ENCODE assay signal across 9 mouse cellular contexts in genomic region chr10:81541803-81542202, GRCm38 (mm10). TPM values are rescaled to one million over a fixed set of nuclear protein-coding genes. Genes with fewer than 3 reads are reported as not detected.
DNase-seq lines count a peak whose midpoint lies in the region; ATAC-seq and TF ChIP-seq lines count a peak whose summit lies in the region.
"Had no signal": no experiment of that assay in that cellular context is flagged by ENCODE, and none has a peak within 500 bp of the region (broad histone marks: within the 10 kb centered on the region; RNA-seq: fewer than 3 reads in every experiment).

No protein-coding gene starts in this region.

- H3K36me3 ChIP-seq in kidney, embryonic 15.5 days, result peaks cover 24% of the 10 kb centered on the region
- H3K36me3 ChIP-seq in lung, postnatal 0 days (ENCODE audit: insufficient read depth, low read length), result no peaks in the 10 kb centered on the region

- peak overlapping the region; percentile 12; the same call in 1 of the 2 replicates for H3K27ac ChIP-seq in left cerebral cortex, adult 2 months
- peak overlapping the region; percentile 64 for H3K27ac ChIP-seq in kidney, embryonic 15.5 days
- peak overlapping the region; percentile 64 for H3K27ac ChIP-seq in lung, postnatal 0 days (ENCODE audit: low read length)

- H3K4me1 ChIP-seq in kidney, embryonic 15.5 days, result peaks cover 37% of the 10 kb centered on the region
- peaks cover 23% of the 10 kb centered on the region; the same call in 1 of the 2 replicates for H3K4me1 ChIP-seq in lung, postnatal 0 days (ENCODE audit: insufficient read depth, low read depth, low read length)

- peak overlapping the region; percentile 88 for H3K4me2 ChIP-seq in kidney, embryonic 15.5 days
- H3K4me2 ChIP-seq in lung, postnatal 0 days (replicated peaks; ENCODE audit: low read depth, low read length), result peak overlapping the region; percentile 30

- H3K9ac ChIP-seq in kidney, embryonic 15.5 days, result peak overlapping the region; percentile 95
- H3K9ac ChIP-seq in lung, postnatal 0 days (replicated peaks; ENCODE audit: low read depth), result peak overlapping the region; percentile 40; the same call in 1 of the 2 replicates

- no peak for DNase-seq in left cerebral cortex, adult 2 months (ENCODE audit: extremely low spot score in 1 of 2, low spot score in 2 of 2)
- DNase-seq in left cerebral cortex, postnatal 36 days (ENCODE audit: low spot score in 2 of 2), result no peak
- DNase-seq in heart, adult 8-10 months (ENCODE audit: low spot score), result peak; percentile 85
- DNase-seq in lung, postnatal 0 days (ENCODE audit: low spot score), result peak; percentile 49
- no peak for DNase-seq in layer of hippocampus, postnatal 10 days (ENCODE audit: low spot score in 2 of 2)
- DNase-seq in spleen, adult 18-20 months, result no peak
- DNase-seq in natural killer cell, adult 2 months (ENCODE audit: low spot score in 2 of 2), result no peak

- 58% methylated on average over 10 of the region's 10 CpGs for WGBS in kidney, embryonic 15.5 days
- WGBS in lung, postnatal 0 days, result 41% methylated on average over 10 of the region's 10 CpGs

- no peak for ATAC-seq in kidney, embryonic 15.5 days (replicated peaks; ENCODE audit: low FRiP score)
- no peak for ATAC-seq in lung, postnatal 0 days

- intact Hi-C loops in left cerebral cortex, adult 2 months (cut with DNase I), result no loop called here
- intact Hi-C loops in left cerebral cortex, postnatal 36 days (cut with DNase I), result no loop called here

- H3K27me3 ChIP-seq in kidney, embryonic 15.5 days, result no peaks in the 10 kb centered on the region
- H3K27me3 ChIP-seq in lung, postnatal 0 days (replicated peaks; ENCODE audit: insufficient read depth, low read length), result no peaks in the 10 kb centered on the region

- no peak; the same call in 1 of the 2 replicates for TF ChIP-seq EP300 in lung, postnatal 0 days (IDR thresholded peaks at IDR 0.05)

- no peak overlapping the region for H3K4me3 ChIP-seq in left cerebral cortex, adult 2 months
- H3K4me3 ChIP-seq in kidney, embryonic 15.5 days (replicated peaks), result no peak overlapping the region
- no peak overlapping the region for H3K4me3 ChIP-seq in lung, postnatal 0 days (ENCODE audit: low read depth, low read length)
- H3K4me3 ChIP-seq: erythroblast, embryonic 14.5 days had no signal

- TF ChIP-seq CTCF in left cerebral cortex, adult 2 months (IDR thresholded peaks at IDR 0.05), result no peak
- no peak for TF ChIP-seq CTCF in lung, postnatal 0 days (IDR thresholded peaks at IDR 0.05)

- no peaks in the 10 kb centered on the region for H3K9me3 ChIP-seq in kidney, embryonic 15.5 days (replicated peaks)
- H3K9me3 ChIP-seq in lung, postnatal 0 days (ENCODE audit: low read length), result no peaks in the 10 kb centered on the region

RNA-seq across cellular contexts. Expression of gene Gna11, which starts 3.2 kb away (rescaled TPM):
- 100 to 1,000 TPM; 106 to 110 TPM for total RNA-seq in left cerebral cortex, adult 2 months (2021)
- 100 to 1,000 TPM; 103 to 115 TPM for total RNA-seq in left cerebral cortex, postnatal 36 days (2021)
- total RNA-seq in heart, adult 8-10 months (2022), result 10 to 100 TPM; 47.7 to 54.1 (median 50.9) TPM
- polyA plus RNA-seq in kidney, embryonic 15.5 days (2015; fragmentation: Nextera tagmentation; extraction: Ambion mirVana), result 79.0 and 88.6 TPM in 2 replicates
- polyA plus RNA-seq in lung, postnatal 0 days (2015; fragmentation: Nextera tagmentation; extraction: Ambion mirVana), result 62.5 and 63.2 TPM in 2 replicates
- 100 to 1,000 TPM; 124 to 125 TPM for total RNA-seq in layer of hippocampus, postnatal 10 days (2021)

RNA-seq across cellular contexts. Expression of gene Aes, which starts 17.5 kb away (rescaled TPM):
- 100 to 1,000 TPM; 637 to 727 TPM for total RNA-seq in left cerebral cortex, adult 2 months (2021)
- 100 to 1,000 TPM; 652 to 731 TPM for total RNA-seq in left cerebral cortex, postnatal 36 days (2021)
- 1,000 to 10,000 TPM; 1,133 to 1,192 (median 1,173) TPM for total RNA-seq in heart, adult 8-10 months (2022)
- 535 and 630 TPM in 2 replicates for polyA plus RNA-seq in kidney, embryonic 15.5 days (2015; fragmentation: Nextera tagmentation; extraction: Ambion mirVana)
- polyA plus RNA-seq in lung, postnatal 0 days (2015; fragmentation: Nextera tagmentation; extraction: Ambion mirVana), result 467 and 473 TPM in 2 replicates
- 100 to 1,000 TPM; 582 to 612 TPM for total RNA-seq in layer of hippocampus, postnatal 10 days (2021)

RNA-seq across cellular contexts. Expression of gene Gna15, which starts 17.8 kb away (rescaled TPM):
- total RNA-seq in left cerebral cortex, adult 2 months (2021), result 1 to 10 TPM; 1.3 to 2.8 TPM
- 1 to 10 TPM; 2.3 to 3.1 TPM for total RNA-seq in left cerebral cortex, postnatal 36 days (2021)
- total RNA-seq in heart, adult 8-10 months (2022), result under 1 TPM; 0.37 to 0.78 (median 0.54) TPM
- polyA plus RNA-seq in kidney, embryonic 15.5 days (2015; fragmentation: Nextera tagmentation; extraction: Ambion mirVana), result 0.89 and 1.00 TPM in 2 replicates
- 4.2 and 4.6 TPM in 2 replicates for polyA plus RNA-seq in lung, postnatal 0 days (2015; fragmentation: Nextera tagmentation; extraction: Ambion mirVana)
- 1 to 10 TPM; 1.9 to 3.2 TPM for total RNA-seq in layer of hippocampus, postnatal 10 days (2021)

RNA-seq across cellular contexts. Expression of gene Tle2, which starts 32.6 kb away (rescaled TPM):
- 10 to 100 TPM; 36.2 to 40.7 TPM for total RNA-seq in left cerebral cortex, adult 2 months (2021)
- total RNA-seq in left cerebral cortex, postnatal 36 days (2021), result 10 to 100 TPM; 23.7 to 37.6 TPM
- total RNA-seq in heart, adult 8-10 months (2022), result 10 to 100 TPM in 2 of 4 experiments, 1 to 10 TPM in 2; 5.4 to 12.1 (median 9.1) TPM
- polyA plus RNA-seq in kidney, embryonic 15.5 days (2015; fragmentation: Nextera tagmentation; extraction: Ambion mirVana), result 39.3 and 45.6 TPM in 2 replicates
- polyA plus RNA-seq in lung, postnatal 0 days (2015; fragmentation: Nextera tagmentation; extraction: Ambion mirVana), result 29.9 and 37.0 TPM in 2 replicates
- total RNA-seq in layer of hippocampus, postnatal 10 days (2021), result 10 to 100 TPM; 25.6 to 26.6 TPM

RNA-seq across cellular contexts. Expression of gene S1pr4, which starts 41.9 kb away (rescaled TPM):
- total RNA-seq in left cerebral cortex, adult 2 months (2021), result under 1 TPM; 0.56 to 0.70 TPM
- under 1 TPM; 0.43 to 0.52 TPM for total RNA-seq in left cerebral cortex, postnatal 36 days (2021)
- 1 to 10 TPM in 2 of 4 experiments, under 1 TPM in 2; 0.88 to 1.4 (median 1.0) TPM for total RNA-seq in heart, adult 8-10 months (2022)
- 1.2 and 1.4 TPM in 2 replicates for polyA plus RNA-seq in kidney, embryonic 15.5 days (2015; fragmentation: Nextera tagmentation; extraction: Ambion mirVana)
- polyA plus RNA-seq in lung, postnatal 0 days (2015; fragmentation: Nextera tagmentation; extraction: Ambion mirVana), result 19.0 and 19.3 TPM in 2 replicates
- total RNA-seq in layer of hippocampus, postnatal 10 days (2021), result under 1 TPM in 1 of 2 experiments, not detected in 1; 0.30 TPM

Comparison
In these comparisons a context has a peak if more than half of its experiments do, and no peak if none do; other contexts are left out.
1. DNase-seq: peak in heart, adult 8-10 months (single experiment) and lung, postnatal 0 days (single experiment); none in left cerebral cortex, adult 2 months (0 of 2), left cerebral cortex, postnatal 36 days (0 of 2), layer of hippocampus, postnatal 10 days (0 of 2), spleen, adult 18-20 months (0 of 2) and natural killer cell, adult 2 months (0 of 2).
2. H3K27ac ChIP-seq: peak in every context shown above with its lines; median percentile 64 in kidney, embryonic 15.5 days; 64 in lung, postnatal 0 days; 12 in left cerebral cortex, adult 2 months.